8 mouse cellular contexts compared by ENCODE assay signal in the genomic region with DNA sequence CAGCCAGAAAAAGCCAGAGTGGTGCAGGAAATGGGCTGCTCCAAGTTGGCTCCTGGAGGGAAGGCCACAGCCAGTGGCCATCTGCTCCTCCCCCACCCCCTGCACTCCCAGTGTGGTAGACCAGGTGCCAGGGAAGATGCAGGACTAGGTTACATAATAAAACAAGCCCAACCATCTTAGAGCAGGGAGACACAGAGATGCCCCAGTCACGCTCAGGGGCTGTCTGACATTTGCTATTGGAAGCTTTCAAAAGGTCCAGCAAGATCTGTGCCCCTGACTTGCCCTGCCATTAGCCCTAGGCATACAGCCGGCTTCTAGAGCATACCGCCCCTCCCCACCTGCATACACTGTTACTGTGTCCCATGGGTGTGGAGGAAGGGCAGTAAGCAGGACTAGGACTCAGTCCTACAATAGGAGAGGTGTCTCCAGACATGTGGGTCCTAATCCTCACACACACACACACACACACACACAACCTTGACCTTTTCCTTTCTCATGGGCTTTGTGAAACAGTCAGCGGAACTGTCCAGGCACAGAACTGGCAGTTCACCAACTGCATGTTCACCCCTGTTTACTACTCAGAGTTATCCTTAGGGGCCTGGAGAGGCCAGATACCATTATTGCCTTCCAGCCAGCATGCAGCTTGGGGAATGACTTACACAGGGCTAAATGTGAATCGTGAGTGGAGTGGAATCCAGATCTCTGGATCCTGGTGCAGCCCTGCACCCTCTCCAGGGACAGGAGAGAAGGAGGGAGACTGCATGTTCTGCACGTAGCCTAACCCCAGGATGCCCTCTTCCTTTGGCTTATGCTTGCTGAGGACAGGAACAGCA. TPM values are rescaled to one million over a fixed set of nuclear protein-coding genes. Genes with fewer than 3 reads are reported as not detected.
DNase-seq lines count a peak whose midpoint lies in the region; ATAC-seq and TF ChIP-seq lines count a peak whose summit lies in the region.

No protein-coding gene starts in this region.

- WGBS in hindbrain, embryonic 16.5 days = 61% methylated on average over 6 of the region's 6 CpGs
- WGBS in liver, embryonic 16.5 days (ENCODE audit: insufficient replicate concordance) = 56% methylated on average over 6 of the region's 6 CpGs

- no peak overlapping the region for H3K4me2 ChIP-seq in hindbrain, embryonic 16.5 days (ENCODE audit: low read length)
- H3K4me2 ChIP-seq in liver, embryonic 16.5 days (ENCODE audit: low read depth, low read length) = no peak overlapping the region

- DNase-seq in testis, postnatal 10 days (ENCODE audit: low spot score) = no peak
- peak; percentile 63 to 78 for DNase-seq in gastrocnemius, adult 8-10 months (ENCODE audit: low spot score in 2 of 2)
- peak; percentile 36 for DNase-seq in testis, postnatal 14 days (ENCODE audit: low spot score)
- no peak for DNase-seq in thymus, postnatal 25 days
- DNase-seq in thymus, postnatal 10 days (ENCODE audit: low spot score in 2 of 2) = no peak

- no peak; the same call in 1 of the 2 replicates for ATAC-seq in hindbrain, embryonic 16.5 days
- ATAC-seq in liver, embryonic 16.5 days (ENCODE audit: low read depth) = peak; percentile 32; the same call in 1 of the 2 replicates

- no peaks in the 10 kb centered on the region for H3K36me3 ChIP-seq in testis, adult 2 months (ENCODE audit: control insufficient read depth, insufficient read depth, low read length)
- no peaks in the 10 kb centered on the region for H3K36me3 ChIP-seq in hindbrain, embryonic 16.5 days (ENCODE audit: control insufficient read depth, insufficient read depth, low read length)
- no peaks in the 10 kb centered on the region for H3K36me3 ChIP-seq in liver, embryonic 16.5 days (ENCODE audit: control insufficient read depth, insufficient read depth)

- peak overlapping the region; percentile 7; the same call in 1 of the 2 replicates for H3K27ac ChIP-seq in testis, adult 2 months (ENCODE audit: control insufficient read depth, insufficient read depth, low read depth, low read length)
- peak overlapping the region; percentile 55 for H3K27ac ChIP-seq in hindbrain, embryonic 16.5 days (ENCODE audit: low read depth, low read length)
- H3K27ac ChIP-seq in liver, embryonic 16.5 days (ENCODE audit: low read length) = peak overlapping the region; percentile 56; the same call in 1 of the 2 replicates

- H3K4me3 ChIP-seq in testis, adult 2 months (ENCODE audit: control insufficient read depth, low read depth, low read length) = no peak overlapping the region
- no peak overlapping the region for H3K4me3 ChIP-seq in hindbrain, embryonic 16.5 days (ENCODE audit: low read length)
- no peak overlapping the region for H3K4me3 ChIP-seq in liver, embryonic 16.5 days (ENCODE audit: low read depth, low read length)

- H3K27me3 ChIP-seq in testis, adult 2 months (ENCODE audit: control insufficient read depth, insufficient read depth, low read length) = no peaks in the 10 kb centered on the region
- no peaks in the 10 kb centered on the region for H3K27me3 ChIP-seq in hindbrain, embryonic 16.5 days (replicated peaks; ENCODE audit: control insufficient read depth, insufficient read depth, low read length)
- no peaks in the 10 kb centered on the region for H3K27me3 ChIP-seq in liver, embryonic 16.5 days (ENCODE audit: control insufficient read depth, insufficient read depth, low read depth, low read length)

- TF ChIP-seq POLR2A in testis, adult 2 months (IDR thresholded peaks at IDR 0.05; ENCODE audit: control insufficient read depth, low read depth, low read length) = no peak

- H3K4me1 ChIP-seq in testis, adult 2 months (ENCODE audit: control insufficient read depth, insufficient read depth, low read length) = peaks cover 2% of the 10 kb centered on the region
- peaks cover 9% of the 10 kb centered on the region for H3K4me1 ChIP-seq in hindbrain, embryonic 16.5 days (ENCODE audit: control insufficient read depth, insufficient read depth, low read depth, low read length)
- no peaks in the 10 kb centered on the region for H3K4me1 ChIP-seq in liver, embryonic 16.5 days (ENCODE audit: control insufficient read depth, low read depth, low read length)

- no peaks in the 10 kb centered on the region for H3K9me3 ChIP-seq in hindbrain, embryonic 16.5 days (ENCODE audit: control insufficient read depth, low read length)
- H3K9me3 ChIP-seq in liver, embryonic 16.5 days (replicated peaks; ENCODE audit: control insufficient read depth, low read length) = no peaks in the 10 kb centered on the region

- no peak overlapping the region for H3K9ac ChIP-seq in hindbrain, embryonic 16.5 days (ENCODE audit: low read depth, low read length)
- no peak overlapping the region for H3K9ac ChIP-seq in liver, embryonic 16.5 days (ENCODE audit: low read depth, low read length)

- TF ChIP-seq CTCF in testis, adult 2 months (IDR thresholded peaks at IDR 0.05; ENCODE audit: control insufficient read depth, insufficient read depth, insufficient replicate concordance, low read depth, low read length) = no peak

RNA-seq across cellular contexts. Expression of gene Pomgnt2, which starts 30.4 kb away (rescaled TPM):
- 6.2 and 8.7 TPM in 2 replicates for polyA plus RNA-seq in testis, adult 2 months (2012; rRNA removed)
- total RNA-seq in gastrocnemius, adult 8-10 months (2022) = 10 to 100 TPM; 14.1 to 17.8 (median 16.4) TPM
- 41.7 and 43.5 TPM in 2 replicates for polyA plus RNA-seq in hindbrain, embryonic 16.5 days (2015; fragmentation: Nextera tagmentation; extraction: Ambion mirVana)
- 2.9 and 3.2 TPM in 2 replicates for polyA plus RNA-seq in liver, embryonic 16.5 days (2015; fragmentation: Nextera tagmentation; extraction: Ambion mirVana)

Comparison
In these comparisons a context has a peak if more than half of its experiments do, and no peak if none do; other contexts are left out.
1. DNase-seq: peak in gastrocnemius, adult 8-10 months (2 of 2) and testis, postnatal 14 days (single experiment); none in testis, postnatal 10 days (single experiment), thymus, postnatal 25 days (single experiment) and thymus, postnatal 10 days (0 of 2).
2. Peak in every context shown above with its lines, with median percentiles within 50 percentile points of each other: H3K27ac ChIP-seq.